Mouse (Mus musculus): ENCODE measurements around the gene Tcf12.

The Tcf12 gene

GRCm38 (mm10) chr9:71915871-71916661 is 195.6 kb downstream of the Tcf12 start:
- in situ Hi-C loops (cut with MboI): no loop called here

GRCm38 (mm10) chr9:71906522-71906921 is 205.1 kb downstream of the Tcf12 start:
- in situ Hi-C loops (cut with MboI): no loop called here

GRCm38 (mm10) chr9:71898852-71899251 is 212.8 kb downstream of the Tcf12 start:
- in situ Hi-C loops (cut with MboI): no loop called here

GRCm38 (mm10) chr9:71897399-71897798 is 214.3 kb downstream of the Tcf12 start:
- in situ Hi-C loops (cut with MboI): no loop called here

- in situ Hi-C loops (cut with MboI): no loop called here
These were observed 215.5 kb downstream of the Tcf12 start for GRCm38 (mm10) chr9:71895931-71896724.

- in situ Hi-C loops (cut with MboI): no loop called here
These were observed 216.4 kb downstream of the Tcf12 start for GRCm38 (mm10) chr9:71895291-71895690.

GRCm38 (mm10) chr9:71894943-71895286 is 216.8 kb downstream of the Tcf12 start:
- in situ Hi-C loops (cut with MboI): no loop called here

- in situ Hi-C loops (cut with MboI): no loop called here
These were observed 217.3 kb downstream of the Tcf12 start for GRCm38 (mm10) chr9:71894246-71894942.

GRCm38 (mm10) chr9:71888450-71888849 is 223.2 kb downstream of the Tcf12 start:
- in situ Hi-C loops (cut with MboI): no loop called here

GRCm38 (mm10) chr9:71880629-71881028 is 231.0 kb downstream of the Tcf12 start:
- in situ Hi-C loops (cut with MboI): no loop called here

- in situ Hi-C loops (cut with MboI): no loop called here
These were observed 231.7 kb downstream of the Tcf12 start for GRCm38 (mm10) chr9:71879972-71880371.

GRCm38 (mm10) chr9:71879415-71879814 is 232.3 kb downstream of the Tcf12 start:
- in situ Hi-C loops (cut with MboI): no loop called here

- in situ Hi-C loops (cut with MboI): no loop called here
These were observed 233.8 kb downstream of the Tcf12 start for GRCm38 (mm10) chr9:71877867-71878266.

- in situ Hi-C loops (cut with MboI): no loop called here
These were observed 236.9 kb downstream of the Tcf12 start for GRCm38 (mm10) chr9:71874761-71875160.

GRCm38 (mm10) chr9:71874035-71874572 is 237.6 kb downstream of the Tcf12 start:
- in situ Hi-C loops (cut with MboI): no loop called here

- in situ Hi-C loops (cut with MboI): no loop called here
These were observed 248.3 kb downstream of the Tcf12 start for GRCm38 (mm10) chr9:71863338-71863737.

GRCm38 (mm10) chr9:71861629-71862028 is 250.0 kb downstream of the Tcf12 start:
- in situ Hi-C loops (cut with MboI): no loop called here

- in situ Hi-C loops (cut with MboI): no loop called here
These were observed 253.7 kb downstream of the Tcf12 start for GRCm38 (mm10) chr9:71857926-71858325.

GRCm38 (mm10) chr9:71853904-71854303 is 257.8 kb downstream of the Tcf12 start:
- in situ Hi-C loops (cut with MboI): no loop called here

- in situ Hi-C loops (cut with MboI): no loop called here
These were observed 261.4 kb downstream of the Tcf12 start for GRCm38 (mm10) chr9:71850283-71850682.

- in situ Hi-C loops (cut with MboI): no loop called here
These were observed 263.3 kb downstream of the Tcf12 start for GRCm38 (mm10) chr9:71848392-71848791.

GRCm38 (mm10) chr9:71847921-71848320 is 263.8 kb downstream of the Tcf12 start:
- in situ Hi-C loops (cut with MboI): no loop called here

All from mature B cell (primary cell).